Mouse (Mus musculus): ENCODE data around the gene Pfdn6. TPM values are rescaled to one million over a fixed set of nuclear protein-coding genes. Genes with fewer than 3 reads are reported as not detected.

Gene Pfdn6
- 18.3 and 18.5 TPM in 2 replicates for polyA plus RNA-seq (2012; rRNA removed)

DNA sequence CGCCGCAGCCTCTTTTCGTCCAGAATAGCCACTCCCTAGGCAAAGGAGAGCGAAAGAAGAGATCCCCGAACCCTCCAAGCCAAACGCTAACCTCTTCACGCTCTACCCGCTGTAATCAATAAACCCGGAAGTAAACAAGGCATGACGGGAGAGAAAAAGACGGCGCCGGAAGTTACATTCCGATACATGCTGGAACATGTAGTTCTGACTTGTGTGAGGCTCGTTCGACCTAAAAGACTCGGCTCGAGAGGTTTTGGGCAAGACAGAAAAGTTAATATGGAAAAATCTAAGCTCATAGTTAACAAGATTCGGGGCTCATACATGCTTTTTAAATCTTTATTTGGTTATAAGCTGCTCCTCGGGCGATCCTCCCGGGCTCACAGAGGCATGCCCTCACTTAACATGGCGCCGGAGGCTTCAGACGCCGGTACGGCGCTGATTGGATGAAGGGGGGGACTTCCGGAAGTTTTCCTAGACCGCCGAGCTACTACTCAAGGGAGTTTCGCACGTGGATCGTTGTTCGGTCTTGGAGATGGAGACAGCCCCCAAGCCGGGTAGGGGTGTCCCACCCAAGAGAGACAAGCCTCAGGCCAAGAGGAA is at the start of gene Pfdn6, which contains the start of gene Wdr46:
Gene Pfdn6 (minus strand): TSS at position 138 of the 600 bp plus-strand sequence.
Gene Wdr46 (plus strand): TSS at position 455 of the 600 bp plus-strand sequence.

GRCm38 (mm10) chr17:33955555-33956214 is 15.5 kb upstream of the Pfdn6 start, which contains the start of the genes Vps52 and Rps18:
Vps52 (plus strand) TSS chr17:33955812.
Rps18 (minus strand) TSS chr17:33956001.

GRCm38 (mm10) chr17:33951021-33951946 is 11.1 kb upstream of the Pfdn6 start, which contains the start of gene B3galt4:
B3galt4 (minus strand) TSS chr17:33951488.

GRCm38 (mm10) chr17:33929371-33930279 is 10.5 kb downstream of the Pfdn6 start, which contains the start of gene Rgl2:
Rgl2 (plus strand) TSS chr17:33929543.

DNA sequence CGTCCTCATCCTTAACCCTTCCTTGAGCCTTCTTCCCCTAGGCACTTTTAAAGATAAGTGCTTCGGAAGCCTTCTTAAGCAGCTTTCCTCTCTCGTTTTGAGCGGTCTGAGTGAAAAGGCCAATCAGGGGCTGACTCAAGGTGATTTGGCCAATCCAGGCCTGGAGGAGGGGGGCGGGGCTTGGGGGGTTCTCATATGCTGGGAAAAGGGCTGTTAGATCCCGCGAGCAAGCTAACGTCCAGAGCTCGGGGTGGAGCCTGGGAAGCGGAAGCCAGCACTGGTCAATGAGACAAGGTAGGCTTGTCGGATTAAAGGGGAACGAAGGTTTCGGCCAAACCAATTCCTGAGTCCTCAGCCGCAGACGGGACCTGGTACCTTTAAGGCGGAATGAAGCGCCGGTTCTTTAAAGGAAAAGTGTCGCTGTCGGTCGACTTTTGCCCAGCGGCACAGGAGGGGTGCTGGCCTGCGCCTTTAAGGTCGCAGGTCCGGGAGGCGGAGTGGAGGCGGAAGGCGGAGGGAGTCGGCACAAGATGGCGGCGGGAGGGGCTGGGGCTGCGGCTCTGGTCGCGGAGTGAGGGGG is 24.4 kb downstream of the Pfdn6 start, which contains the start of the genes Tapbp and Zbtb22:
Gene Tapbp (plus strand): TSS at position 229 of the 580 bp plus-strand sequence.
Gene Zbtb22 (plus strand): TSS at position 234 of the 580 bp plus-strand sequence.

DNA sequence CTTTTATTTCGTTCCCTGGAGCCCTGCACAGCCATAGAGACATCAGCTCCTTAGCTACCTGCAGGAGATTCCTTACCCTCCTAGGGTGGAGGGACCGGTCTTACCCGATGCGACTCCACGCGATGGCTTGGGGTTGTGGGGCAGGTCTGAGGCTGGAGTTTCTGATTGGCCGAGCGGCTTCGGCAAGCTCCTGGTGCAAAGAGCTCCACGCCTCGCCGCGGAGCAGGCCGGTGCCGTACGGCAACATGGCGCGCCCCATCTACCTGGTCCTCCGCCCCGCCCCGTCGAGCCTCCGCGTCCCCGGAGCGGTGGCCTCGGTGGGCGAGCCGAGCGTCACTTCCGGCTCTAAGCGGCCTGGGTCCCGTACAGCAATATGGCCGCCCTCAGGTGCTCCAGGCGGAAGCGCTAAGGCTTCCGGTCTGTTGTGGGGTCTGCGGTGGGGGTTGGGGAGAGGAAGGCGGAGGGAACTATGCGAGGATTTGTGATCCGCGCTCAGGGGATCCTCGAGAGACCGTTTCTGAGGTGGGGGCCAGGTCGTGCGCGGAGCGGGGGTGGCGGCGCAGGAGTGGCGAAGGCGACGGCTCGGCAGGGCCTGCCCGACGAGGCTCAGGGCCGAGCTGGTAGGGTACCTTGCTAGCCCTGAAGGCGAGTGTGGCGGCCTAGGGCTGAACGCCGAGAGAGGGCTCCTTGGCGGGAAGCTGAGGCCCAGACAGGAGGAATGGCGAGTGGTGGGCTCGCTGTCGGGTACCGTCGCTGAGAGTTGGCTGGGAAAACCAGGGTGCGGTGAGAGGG is 30.9 kb downstream of the Pfdn6 start, which contains the start of gene Daxx:
Gene Daxx (plus strand): TSS at position 338 of the 792 bp plus-strand sequence.

DNA sequence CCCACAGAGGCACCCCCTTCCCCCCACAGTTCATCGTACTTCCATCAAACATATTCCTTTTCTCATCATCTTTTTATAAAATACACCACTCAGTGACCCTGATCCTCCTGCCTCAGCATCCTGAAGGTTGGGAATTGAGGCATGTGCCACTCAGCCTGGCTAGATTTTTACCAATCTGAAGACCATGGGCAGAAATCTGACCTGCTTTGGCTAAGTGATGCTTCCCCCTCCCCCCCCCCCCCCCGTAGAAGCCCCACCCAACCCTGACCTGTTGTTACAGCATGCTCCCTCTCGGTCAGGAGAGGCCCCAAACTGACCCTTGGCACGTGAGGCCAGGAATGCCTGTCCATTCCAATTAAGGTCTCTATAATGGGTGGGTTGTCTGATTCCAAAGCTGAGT is 35.3 kb downstream of the Pfdn6 start, which contains the start of gene Platr17:
Gene Platr17 (plus strand): TSS at position 301 of the 400 bp plus-strand sequence.

GRCm38 (mm10) chr17:33890533-33891059 is 49.5 kb downstream of the Pfdn6 start, which contains the start of gene Kifc1:
Kifc1 (minus strand) TSS chr17:33890661.

Other genes starting within 250 kb of the Pfdn6 start
- 93.6 and 111 TPM in 2 replicates for gene March2, start 221.7 kb downstream of the Pfdn6 start, polyA plus RNA-seq (2012; rRNA removed)
- 589 and 629 TPM in 2 replicates for gene Rab11b, start 179.8 kb downstream of the Pfdn6 start, polyA plus RNA-seq (2012; rRNA removed)
- 133 and 185 TPM in 2 replicates for gene Angptl4, start 158.5 kb downstream of the Pfdn6 start, polyA plus RNA-seq (2012; rRNA removed)
- gene Kank3, start 129.8 kb downstream of the Pfdn6 start, polyA plus RNA-seq (2012; rRNA removed): 193 and 200 TPM in 2 replicates
- 1,023 and 1,245 TPM in 2 replicates for gene Rps28, start 115.8 kb downstream of the Pfdn6 start, polyA plus RNA-seq (2012; rRNA removed)
- 549 and 689 TPM in 2 replicates for gene Ndufa7, start 115.8 kb downstream of the Pfdn6 start, polyA plus RNA-seq (2012; rRNA removed)
- 124 and 183 TPM in 2 replicates for gene Cd320, start 97.3 kb downstream of the Pfdn6 start, polyA plus RNA-seq (2012; rRNA removed)
- gene Gm7029, start 66.5 kb downstream of the Pfdn6 start, polyA plus RNA-seq (2012; rRNA removed): not detected in 2 replicates
- 12.1 and 15.3 TPM in 2 replicates for gene Kifc1, start 49.7 kb downstream of the Pfdn6 start, polyA plus RNA-seq (2012; rRNA removed)
- 0.43 TPM in 1 of 2 replicates, not detected in the other for gene Platr17, start 35.2 kb downstream of the Pfdn6 start, polyA plus RNA-seq (2012; rRNA removed)
- gene Daxx, start 30.9 kb downstream of the Pfdn6 start, polyA plus RNA-seq (2012; rRNA removed): 53.9 and 59.5 TPM in 2 replicates
- gene Tapbp, start 24.4 kb downstream of the Pfdn6 start, polyA plus RNA-seq (2012; rRNA removed): 189 and 212 TPM in 2 replicates
- gene Zbtb22, start 24.4 kb downstream of the Pfdn6 start, polyA plus RNA-seq (2012; rRNA removed): 105 and 109 TPM in 2 replicates
- 212 and 227 TPM in 2 replicates for gene Rgl2, start 10.8 kb downstream of the Pfdn6 start, polyA plus RNA-seq (2012; rRNA removed)
- 26.7 and 33.0 TPM in 2 replicates for gene Wdr46, start 317 bp upstream of the Pfdn6 start, polyA plus RNA-seq (2012; rRNA removed)
- 13.9 and 15.3 TPM in 2 replicates for gene B3galt4, start 11.1 kb upstream of the Pfdn6 start, polyA plus RNA-seq (2012; rRNA removed)
- 65.4 and 80.8 TPM in 2 replicates for gene Vps52, start 15.5 kb upstream of the Pfdn6 start, polyA plus RNA-seq (2012; rRNA removed)
- gene Rps18, start 15.7 kb upstream of the Pfdn6 start, polyA plus RNA-seq (2012; rRNA removed): 733 and 1,224 TPM in 2 replicates
- 968 and 1,399 TPM in 2 replicates for gene H2-K1, start 60.0 kb upstream of the Pfdn6 start, polyA plus RNA-seq (2012; rRNA removed)
- 133 and 190 TPM in 2 replicates for gene Ring1, start 84.3 kb upstream of the Pfdn6 start, polyA plus RNA-seq (2012; rRNA removed)
- 161 and 192 TPM in 2 replicates for gene H2-Ke6, start 87.7 kb upstream of the Pfdn6 start, polyA plus RNA-seq (2012; rRNA removed)
- gene Slc39a7, start 91.3 kb upstream of the Pfdn6 start, polyA plus RNA-seq (2012; rRNA removed): 301 and 303 TPM in 2 replicates
- 85.3 and 124 TPM in 2 replicates for gene Rxrb, start 91.5 kb upstream of the Pfdn6 start, polyA plus RNA-seq (2012; rRNA removed)
- 1.5 and 2.2 TPM in 2 replicates for gene Col11a2, start 99.1 kb upstream of the Pfdn6 start, polyA plus RNA-seq (2012; rRNA removed)
- gene H2-Oa, start 152.0 kb upstream of the Pfdn6 start, polyA plus RNA-seq (2012; rRNA removed): 4.3 and 5.2 TPM in 2 replicates
- gene H2-DMa, start 179.2 kb upstream of the Pfdn6 start, polyA plus RNA-seq (2012; rRNA removed): 27.4 and 34.5 TPM in 2 replicates
- 98.9 and 139 TPM in 2 replicates for gene Brd2, start 182.3 kb upstream of the Pfdn6 start, polyA plus RNA-seq (2012; rRNA removed)
- 4.9 and 5.2 TPM in 2 replicates for gene H2-DMb2, start 203.0 kb upstream of the Pfdn6 start, polyA plus RNA-seq (2012; rRNA removed)
- 37.1 and 46.2 TPM in 2 replicates for gene H2-DMb1, start 212.7 kb upstream of the Pfdn6 start, polyA plus RNA-seq (2012; rRNA removed)
- gene Tap1, start 247.2 kb upstream of the Pfdn6 start, polyA plus RNA-seq (2012; rRNA removed): 31.1 and 34.5 TPM in 2 replicates
- 33.5 and 45.8 TPM in 2 replicates for gene Psmb9, start 247.4 kb upstream of the Pfdn6 start, polyA plus RNA-seq (2012; rRNA removed)